Mouse (Mus musculus) yolk sac, embryonic 10.5 days (tissue): ENCODE measurements around the gene Mef2d.

ENCODE experiments used
- DNase-seq: peaks from one replicate; pipeline ENCODE4 v3.0.0-alpha.2; 2017; ENCODE audit warnings: low spot score

The Mef2d gene

GRCm38 (mm10) chr3:88181374-88181773, 39.2 kb downstream of the Mef2d start:
- no peak for DNase-seq

GRCm38 (mm10) chr3:88186424-88186823, 44.3 kb downstream of the Mef2d start:
- DNase-seq: no peak

- DNase-seq: no peak
Measured at GRCm38 (mm10) chr3:88191146-88191545, 49.0 kb downstream of the Mef2d start.

GRCm38 (mm10) chr3:88191820-88192616, 49.8 kb downstream of the Mef2d start:
- DNase-seq: peak; percentile 25

- no peak for DNase-seq
Measured at GRCm38 (mm10) chr3:88197741-88198504, 55.8 kb downstream of the Mef2d start.

- DNase-seq: no peak
Measured at GRCm38 (mm10) chr3:88198505-88199020, 56.4 kb downstream of the Mef2d start.

GRCm38 (mm10) chr3:88199541-88200110, 57.5 kb downstream of the Mef2d start:
- no peak for DNase-seq

- no peak for DNase-seq
Measured at GRCm38 (mm10) chr3:88200161-88200971, 58.2 kb downstream of the Mef2d start.

GRCm38 (mm10) chr3:88200972-88201330, 58.8 kb downstream of the Mef2d start:
- no peak for DNase-seq

- DNase-seq: no peak
Measured at GRCm38 (mm10) chr3:88201640-88202039, 59.5 kb downstream of the Mef2d start.

GRCm38 (mm10) chr3:88202986-88203385, 60.8 kb downstream of the Mef2d start:
- DNase-seq: no peak

- no peak for DNase-seq
Measured at GRCm38 (mm10) chr3:88203456-88203855, 61.3 kb downstream of the Mef2d start.

GRCm38 (mm10) chr3:88203999-88204700, 62.0 kb downstream of the Mef2d start:
- DNase-seq: no peak

- no peak for DNase-seq
Measured at GRCm38 (mm10) chr3:88204751-88205150, 62.6 kb downstream of the Mef2d start.

- no peak for DNase-seq
Measured at GRCm38 (mm10) chr3:88205176-88205562, 63.0 kb downstream of the Mef2d start.

GRCm38 (mm10) chr3:88205563-88206491, 63.7 kb downstream of the Mef2d start:
- no peak for DNase-seq

- no peak for DNase-seq
Measured at GRCm38 (mm10) chr3:88206500-88206899, 64.3 kb downstream of the Mef2d start.

GRCm38 (mm10) chr3:88206901-88207371, 64.8 kb downstream of the Mef2d start:
- no peak for DNase-seq

- DNase-seq: no peak
Measured at GRCm38 (mm10) chr3:88207451-88208100, 65.4 kb downstream of the Mef2d start.
